Mouse (Mus musculus) cerebellum, adult 2 months (tissue): Measurements from ENCODE around the gene Hoxd12.

ENCODE experiments used
- CTCF ChIP-seq: fragments of 200-500 bp; IDR thresholded peaks from 2 replicates; pipeline ENCODE4 v1.5.1; 2011; ENCODE audit warnings: low read depth, mild to moderate bottlenecking, control low read depth, low read length, moderate library complexity, borderline replicate concordance; ENCODE audit not compliant: insufficient read depth
- POLR2A ChIP-seq: fragments of 200-500 bp; IDR thresholded peaks from 2 replicates; pipeline ENCODE4 v1.6.1; 2011; ENCODE audit warnings: low read length, control low read depth, borderline replicate concordance; ENCODE audit not compliant: insufficient read depth

DNA sequence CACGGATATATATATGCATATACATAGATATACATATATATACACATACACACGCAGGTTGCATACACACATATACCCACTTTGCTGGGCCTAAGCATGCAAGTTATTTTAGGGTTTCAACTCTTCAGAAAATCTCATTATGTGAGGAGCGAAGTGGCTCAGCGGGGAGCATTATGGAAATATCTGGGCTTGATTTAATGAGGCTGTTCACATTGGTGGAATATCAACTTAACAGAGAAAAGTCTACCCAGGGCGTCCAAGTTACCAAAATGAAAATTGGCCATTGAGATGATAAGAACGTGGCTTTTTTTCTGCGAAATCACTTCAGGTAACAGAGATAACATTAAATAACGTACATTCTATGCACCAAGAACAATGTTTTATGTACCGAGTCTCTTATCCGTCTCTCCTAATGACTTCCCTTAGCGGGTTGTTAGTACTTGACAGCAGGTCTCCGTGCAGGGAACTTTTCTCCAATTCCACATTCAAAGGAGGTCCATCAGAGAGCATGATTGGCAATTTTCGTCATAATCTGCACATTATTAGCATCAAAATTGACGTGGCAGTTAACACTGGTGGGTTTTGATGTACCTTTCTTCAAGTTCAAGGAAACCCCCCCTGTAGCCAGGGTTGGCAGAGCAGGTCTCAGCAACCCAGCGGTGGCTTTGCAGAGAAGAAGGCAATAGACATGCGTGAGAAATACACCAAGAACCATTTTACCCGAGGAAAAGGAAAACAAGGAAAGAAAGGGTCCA is 20.9 kb upstream of the Hoxd12 start:
- no peak for TF ChIP-seq CTCF
- no peak for TF ChIP-seq POLR2A
